Mouse (Mus musculus): Measurements from ENCODE around the gene Ror1.

DNA sequence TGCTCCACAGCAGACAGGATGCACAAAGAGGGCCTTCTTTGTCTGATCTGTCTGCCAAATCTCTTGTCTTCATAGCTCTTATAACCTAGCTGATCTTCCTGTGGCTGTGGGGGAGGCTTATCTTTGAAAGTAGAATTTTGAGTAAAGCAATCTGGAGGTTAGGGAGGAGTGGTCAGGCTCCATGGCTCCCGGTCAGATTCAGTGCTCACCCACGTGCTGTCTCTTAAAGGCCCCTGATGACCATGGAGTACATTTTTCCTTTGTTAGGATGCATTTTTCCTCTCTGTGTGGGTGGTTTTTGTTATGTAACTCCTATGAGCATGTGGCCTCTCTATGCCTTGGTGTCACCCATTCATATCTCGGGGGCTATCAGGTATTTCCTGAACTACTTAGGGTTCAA lies 71.3 kb downstream of the Ror1 start:
- no peak for TF ChIP-seq CEBPB (IDR thresholded peaks at IDR 0.05; ENCODE audit: insufficient read depth, poor library complexity, severe bottlenecking)
- TF ChIP-seq POLR2A (IDR thresholded peaks at IDR 0.05; ENCODE audit: insufficient read length, low read depth) = no peak
- TF ChIP-seq E2F4 (IDR thresholded peaks at IDR 0.05; ENCODE audit: insufficient read depth) = no peak
- TF ChIP-seq MYOG (IDR thresholded peaks at IDR 0.05; ENCODE audit: control insufficient read depth in 1 of 3, insufficient read depth in 1 of 3, insufficient read length in 2 of 3, low read depth in 2 of 3) = no peak
- no peak for TF ChIP-seq USF1 (IDR thresholded peaks at IDR 0.05; ENCODE audit: low read depth)
- TF ChIP-seq MAX (IDR thresholded peaks at IDR 0.05; ENCODE audit: low read depth) = no peak
- TF ChIP-seq MYOD1 (IDR thresholded peaks at IDR 0.05; ENCODE audit: control insufficient read depth in 1 of 3, insufficient read length in 2 of 3, low read depth in 2 of 3) = no peak
- no peak for TF ChIP-seq POLR2AphosphoS2 (IDR thresholded peaks at IDR 0.05; ENCODE audit: insufficient read length, low read depth)
- no peak for TF ChIP-seq TCF12 (IDR thresholded peaks at IDR 0.05; ENCODE audit: insufficient read depth, poor library complexity, severe bottlenecking)
